Mouse (Mus musculus) left cerebral cortex, postnatal 36 days (tissue): ENCODE results near the gene Tbcb. TPM values are rescaled to one million over a fixed set of nuclear protein-coding genes. Genes with fewer than 3 reads are reported as not detected.
"Not testable (repeated sequence)": the region's sequence is repeated elsewhere in the genome, so short reads cannot be mapped to it uniquely, and the experiment has no call there.

Experiments used
- DNase-seq, 2 experiments: peaks; one replicate each; pipeline ENCODE4 v3.0.0; 2021 to 2022; ENCODE audit warnings: low spot score in 2 of 2, mixed read lengths in 1 of 2
- intact Hi-C: fragments of 180-260 bp; cut with DNase I; formaldehyde crosslinking; loops from one replicate; pipeline ENCODE4 v1.15.1; 2025
- total RNA-seq, 2 experiments: library from RNA; stranded (reverse); gene quantifications; 2 replicates each; pipeline ENCODE4 v1.2.3; 2021

The Tbcb gene
- total RNA-seq, 2 experiments from 2014 or later: 135 to 142 TPM

- intact Hi-C loops: no loop called here
- peak; percentile 35 to 41 for DNase-seq
These were observed 33.5 kb downstream of the Tbcb start, which contains the start of gene Capns1 for GRCm38 (mm10) chr7:30198481-30198971. TSS of gene Capns1 (minus strand) at chr7:30198811.

GRCm38 (mm10) chr7:30197592-30198129 is 34.4 kb downstream of the Tbcb start:
- intact Hi-C loops: no loop called here
- no peak for DNase-seq

- intact Hi-C loops: no loop called here
- no peak for DNase-seq
These were observed 35.9 kb downstream of the Tbcb start for GRCm38 (mm10) chr7:30196171-30196570.

GRCm38 (mm10) chr7:30195461-30195860 is 36.6 kb downstream of the Tbcb start:
- DNase-seq: no peak
- intact Hi-C loops: no loop called here

- intact Hi-C loops: no loop called here
These were observed 37.2 kb downstream of the Tbcb start for GRCm38 (mm10) chr7:30194884-30195283.

GRCm38 (mm10) chr7:30194101-30194831 is 37.8 kb downstream of the Tbcb start:
- intact Hi-C loops: no loop called here
- peak; percentile 34 to 39 for DNase-seq

More at GRCm38 (mm10) chr7:30194884-30195283, 37.2 kb downstream of the Tbcb start:
- DNase-seq: peak; percentile 91 to 93

GRCm38 (mm10) chr7:30193581-30194100 is 38.4 kb downstream of the Tbcb start:
- intact Hi-C loops: no loop called here

GRCm38 (mm10) chr7:30193013-30193412 is 39.1 kb downstream of the Tbcb start:
- intact Hi-C loops: no loop called here
- no peak for DNase-seq

More at GRCm38 (mm10) chr7:30193581-30194100, 38.4 kb downstream of the Tbcb start:
- peak; percentile 61 to 70 for DNase-seq

GRCm38 (mm10) chr7:30192088-30192487 is 40.0 kb downstream of the Tbcb start:
- intact Hi-C loops: no loop called here
- DNase-seq: no peak

GRCm38 (mm10) chr7:30189116-30189491 is 43.0 kb downstream of the Tbcb start:
- DNase-seq: no peak
- intact Hi-C loops: no loop called here

- intact Hi-C loops: no loop called here
- no peak for DNase-seq
These were observed 43.5 kb downstream of the Tbcb start for GRCm38 (mm10) chr7:30188344-30189115.

- intact Hi-C loops: no loop called here
- no peak for DNase-seq
These were observed 47.3 kb downstream of the Tbcb start for GRCm38 (mm10) chr7:30184641-30185348.

GRCm38 (mm10) chr7:30183879-30184289 is 48.2 kb downstream of the Tbcb start, which contains the start of gene Cox7a1:
TSS of gene Cox7a1 (plus strand) at chr7:30184144.
- DNase-seq: peak; percentile 33 to 57
- intact Hi-C loops: no loop called here

GRCm38 (mm10) chr7:30183189-30183588 is 48.9 kb downstream of the Tbcb start:
- intact Hi-C loops, DNase-seq: not testable (repeated sequence)

- intact Hi-C loops: loop anchor here (2.0 kb wide), 2 partner anchors 23 to 35 kb away; no protein-coding TSS in a partner anchor
- not testable (repeated sequence) for DNase-seq
These were observed 50.1 kb downstream of the Tbcb start for GRCm38 (mm10) chr7:30181929-30182328.

GRCm38 (mm10) chr7:30181308-30181707 is 50.8 kb downstream of the Tbcb start:
- intact Hi-C loops: loop anchor here (2.0 kb wide), 2 partner anchors 23 to 35 kb away; no protein-coding TSS in a partner anchor
- peak; percentile 54 to 69 for DNase-seq

GRCm38 (mm10) chr7:30178256-30178655 is 53.8 kb downstream of the Tbcb start:
- intact Hi-C loops: no loop called here
- DNase-seq: no peak

GRCm38 (mm10) chr7:30176474-30176873 is 55.6 kb downstream of the Tbcb start:
- intact Hi-C loops: no loop called here
- no peak for DNase-seq
